Mouse (Mus musculus) midbrain, embryonic 13.5 days (tissue): Measurements from ENCODE around the gene Cldn4. TPM values are rescaled to one million over a fixed set of nuclear protein-coding genes. Genes with fewer than 3 reads are reported as not detected.
"Not testable (repeated sequence)": the region's sequence is repeated elsewhere in the genome, so short reads cannot be mapped to it uniquely, and the experiment has no call there.

ENCODE experiments used
- ATAC-seq: fragments of 200-750 bp; cut with Nextera tagmentation; 2 replicates; pipeline ENCODE4 v1.8.0; 2017; ENCODE audit warnings: mild to moderate bottlenecking, moderate TSS enrichment, moderate library complexity
- H3K27ac ChIP-seq: fragments of 300-500 bp; sonication (generic); 2 replicates; pipeline ENCODE4 v1.5.1; 2015; ENCODE audit warnings: inconsistent platforms, mild to moderate bottlenecking, moderate library complexity
- H3K27me3 ChIP-seq: fragments of 300-500 bp; sonication (generic); 2 replicates; pipeline ENCODE4 v1.6.1; 2015; ENCODE audit warnings: mild to moderate bottlenecking, inconsistent platforms
- H3K36me3 ChIP-seq: fragments of 300-500 bp; sonication (generic); 2 replicates; pipeline ENCODE4 v1.6.1; 2015; ENCODE audit warnings: mild to moderate bottlenecking, inconsistent platforms
- H3K4me1 ChIP-seq: fragments of 300-500 bp; sonication (generic); replicated peaks from 2 replicates; pipeline ENCODE4 v1.6.1; 2015; ENCODE audit warnings: inconsistent platforms
- H3K4me2 ChIP-seq: fragments of 300-500 bp; sonication (generic); replicated peaks from 2 replicates; pipeline ENCODE4 v1.6.1; 2015; ENCODE audit warnings: moderate library complexity, mild to moderate bottlenecking, inconsistent platforms
- H3K4me3 ChIP-seq: fragments of 300-500 bp; sonication (generic); replicated peaks from 2 replicates; pipeline ENCODE4 v1.5.1; 2015; ENCODE audit warnings: mild to moderate bottlenecking, inconsistent platforms
- H3K9ac ChIP-seq: fragments of 300-500 bp; sonication (generic); replicated peaks from 2 replicates; pipeline ENCODE4 v1.6.1; 2015; ENCODE audit warnings: mild to moderate bottlenecking, inconsistent platforms
- H3K9me3 ChIP-seq: fragments of 300-500 bp; sonication (generic); 2 replicates; pipeline ENCODE4 v1.6.1; 2016; ENCODE audit warnings: mild to moderate bottlenecking, inconsistent platforms
- WGBS: fragments of 180-500 bp; shearing (Covaris S2); methylation state at CpG from one replicate; pipeline ENCODE4 v1.1.7; 2015; 5-methylcytosine and 5-hydroxymethylcytosine counted together
- polyA plus RNA-seq: library from polyadenylated mRNA; unstranded; fragments of >200 nt; fragmentation: Nextera tagmentation; extraction: Ambion mirVana; gene quantifications from 2 replicates; pipeline ENCODE4 v1.2.1, GENCODE M21; 2015

The Cldn4 gene
- polyA plus RNA-seq, 1 experiment from 2014 or later, result not detected

DNA sequence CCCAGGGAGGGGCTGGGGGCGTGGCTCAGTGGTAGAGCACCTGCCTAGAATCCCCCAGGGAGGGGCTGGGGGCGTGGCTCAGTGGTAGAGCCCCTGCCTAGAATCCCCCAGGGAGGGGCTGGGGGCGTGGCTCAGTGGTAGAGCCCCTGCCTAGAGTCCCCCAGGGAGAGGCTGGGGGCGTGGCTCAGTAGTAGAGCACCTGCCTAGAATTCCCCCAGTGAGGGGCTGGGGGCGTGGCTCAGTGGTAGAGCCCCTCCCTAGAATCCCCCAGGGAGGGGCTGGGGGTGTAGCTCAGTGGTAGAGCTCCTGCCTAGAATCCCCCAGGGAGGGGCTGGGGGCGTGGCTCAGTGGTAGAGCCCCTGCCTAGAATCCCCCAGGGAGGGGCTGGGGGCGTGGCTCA is 7.2 kb downstream of the Cldn4 start:
- not testable (repeated sequence) for H3K9ac ChIP-seq, H3K36me3 ChIP-seq
- 79% methylated on average over 4 of the region's 7 CpGs for WGBS

DNA sequence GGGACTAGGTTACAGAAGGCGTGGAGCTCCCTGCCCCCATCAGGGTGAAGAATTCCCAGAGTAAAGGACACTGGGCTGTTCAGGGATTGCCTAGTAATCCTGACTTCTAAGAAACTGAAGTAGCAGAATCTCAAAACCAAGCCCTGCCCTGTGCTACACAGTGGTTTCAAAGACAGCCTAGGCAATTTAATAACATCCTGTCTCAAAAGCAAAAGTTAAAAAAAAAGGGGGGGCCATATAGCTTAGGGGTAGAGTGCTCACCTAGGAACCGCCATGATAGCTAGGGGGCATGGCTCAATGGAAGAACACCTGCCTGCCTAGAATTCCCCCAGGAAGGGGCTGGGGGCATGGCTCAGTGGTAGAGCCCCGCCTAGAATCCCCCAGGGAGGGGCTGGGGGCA is 7.7 kb downstream of the Cldn4 start:
- peaks cover 6% of the 10 kb centered on the region; the same call in 1 of the 2 replicates for H3K27me3 ChIP-seq
- H3K9ac ChIP-seq, result no peak overlapping the region
- no peak overlapping the region for H3K4me3 ChIP-seq
- no peaks in the 10 kb centered on the region for H3K4me1 ChIP-seq
- no peak for ATAC-seq
- H3K36me3 ChIP-seq, result no peaks in the 10 kb centered on the region
- no peak overlapping the region for H3K4me2 ChIP-seq
- no peak overlapping the region for H3K27ac ChIP-seq
- no peaks in the 10 kb centered on the region for H3K9me3 ChIP-seq
- WGBS, result 71% methylated on average over 3 of the region's 3 CpGs

More for the DNA sequence above, 7.2 kb downstream of the Cldn4 start:
- H3K4me2 ChIP-seq, ATAC-seq, H3K4me1 ChIP-seq, H3K27ac ChIP-seq, H3K27me3 ChIP-seq, H3K4me3 ChIP-seq, H3K9me3 ChIP-seq: not testable (repeated sequence)

DNA sequence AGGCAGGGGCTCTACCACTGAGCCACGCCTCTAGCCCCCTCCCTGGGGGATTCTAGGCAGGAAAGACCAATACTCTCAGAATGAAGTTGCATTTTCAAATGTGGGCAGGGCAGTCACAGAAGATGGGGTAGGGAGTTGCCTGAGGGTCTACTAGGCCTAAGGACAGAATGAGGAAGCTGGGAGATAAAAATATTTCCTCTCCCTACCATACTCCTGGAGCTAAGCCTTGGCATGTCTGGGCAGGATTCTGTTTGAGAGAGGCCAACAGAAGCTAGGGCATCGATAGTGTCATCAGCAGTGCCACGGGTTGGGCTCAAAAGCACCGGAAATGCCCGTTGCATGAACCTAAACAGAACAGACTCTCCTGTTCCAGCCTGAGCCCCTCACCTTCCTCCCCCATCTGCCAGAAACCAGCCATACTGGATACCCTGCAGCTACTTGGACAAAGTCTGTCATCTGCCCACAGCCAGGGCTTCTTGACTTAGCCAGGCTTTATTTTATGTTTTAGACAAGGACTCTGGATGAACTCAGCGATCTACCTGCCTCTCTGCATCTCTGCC is 10.0 kb downstream of the Cldn4 start:
- Histone ChIP-seq H3K4me1 (peaks cover 7% of the 10 kb centered on the region), H3K4me3 (no peak overlapping the region), H3K36me3 (no peaks in the 10 kb centered on the region), H3K9me3 (no peaks in the 10 kb centered on the region), H3K9ac (no peak overlapping the region), H3K4me2 (no peak overlapping the region), H3K27ac (no peak overlapping the region), H3K27me3 (no peaks in the 10 kb centered on the region)
- no peak for ATAC-seq
- 91% methylated on average over 6 of the region's 6 CpGs for WGBS

DNA sequence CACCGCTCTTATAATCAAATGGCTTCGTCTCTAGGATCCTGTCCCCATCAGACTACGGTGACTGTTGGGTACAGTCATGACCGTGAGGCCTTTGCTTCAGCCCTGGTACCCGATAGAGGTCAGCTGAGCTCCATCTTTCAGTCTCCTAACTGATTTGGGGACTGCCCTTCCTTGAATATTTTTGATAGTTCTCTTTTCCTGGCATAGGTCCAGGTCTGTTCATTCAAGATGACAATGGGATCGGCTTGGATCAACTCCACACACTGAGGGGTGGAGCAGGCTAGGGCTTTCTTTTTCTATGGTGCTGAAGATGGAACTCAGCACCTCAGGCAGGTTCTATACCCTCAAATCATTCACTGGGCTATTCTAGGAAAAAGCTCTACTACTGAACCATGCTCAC is 10.7 kb downstream of the Cldn4 start:
- H3K4me1 ChIP-seq, result peaks cover 7% of the 10 kb centered on the region
- no peak overlapping the region for H3K4me3 ChIP-seq
- no peak overlapping the region for H3K9ac ChIP-seq
- WGBS, result 92% methylated on average over 6 of the region's 6 CpGs
- H3K27ac ChIP-seq, result no peak overlapping the region
- H3K27me3 ChIP-seq, result no peaks in the 10 kb centered on the region
- H3K9me3 ChIP-seq, result no peaks in the 10 kb centered on the region
- H3K36me3 ChIP-seq, result no peaks in the 10 kb centered on the region
- no peak overlapping the region for H3K4me2 ChIP-seq
- ATAC-seq, result no peak

DNA sequence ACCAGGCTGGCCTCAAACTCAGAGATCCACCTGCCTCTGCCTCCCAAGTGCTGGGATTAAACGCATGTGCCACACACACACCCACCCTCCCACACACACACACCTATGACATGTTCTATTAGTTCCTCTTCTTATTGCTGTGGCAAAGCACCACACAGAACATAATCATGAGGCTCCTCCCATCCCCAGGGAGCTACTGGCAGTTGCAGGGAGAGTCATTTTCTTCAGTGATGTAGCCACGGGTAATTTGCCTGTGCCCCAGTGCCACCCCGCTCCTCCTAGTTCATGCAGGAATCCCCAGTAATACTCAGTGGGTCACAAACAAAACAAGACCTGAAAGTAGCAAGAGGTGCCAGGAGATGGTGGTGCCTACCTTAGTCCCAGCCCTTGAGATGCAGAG is 12.1 kb downstream of the Cldn4 start:
- no peak overlapping the region for H3K4me3 ChIP-seq
- no peaks in the 10 kb centered on the region for H3K36me3 ChIP-seq
- H3K4me1 ChIP-seq, result peaks cover 7% of the 10 kb centered on the region
- 94% methylated on average over 3 of the region's 3 CpGs for WGBS
- H3K9ac ChIP-seq, result no peak overlapping the region
- H3K27ac ChIP-seq, result no peak overlapping the region
- H3K9me3 ChIP-seq, result no peaks in the 10 kb centered on the region
- no peak overlapping the region for H3K4me2 ChIP-seq
- H3K27me3 ChIP-seq, result no peaks in the 10 kb centered on the region
- ATAC-seq, result no peak

DNA sequence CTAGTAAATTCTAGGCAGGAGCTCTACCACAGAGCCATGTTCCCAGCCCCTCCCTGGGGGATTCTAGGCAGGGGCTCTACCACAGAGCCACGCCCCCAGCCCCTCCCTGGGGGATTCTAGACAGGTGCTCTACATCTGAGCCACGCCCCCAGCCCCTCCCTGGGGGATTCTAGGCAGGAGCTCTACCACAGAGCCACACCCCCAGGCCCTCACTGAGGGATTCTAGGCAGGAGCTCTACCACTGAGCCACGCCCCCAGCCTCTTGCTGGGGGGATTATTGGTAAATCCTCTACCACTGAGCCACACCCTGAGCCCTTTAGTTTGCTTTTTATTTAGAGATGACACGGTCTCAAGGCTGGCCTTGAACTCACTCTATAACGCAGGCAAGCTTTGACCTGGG is 13.0 kb downstream of the Cldn4 start:
- 88% methylated on average over 5 of the region's 5 CpGs for WGBS
- ATAC-seq, result not testable (repeated sequence)

DNA sequence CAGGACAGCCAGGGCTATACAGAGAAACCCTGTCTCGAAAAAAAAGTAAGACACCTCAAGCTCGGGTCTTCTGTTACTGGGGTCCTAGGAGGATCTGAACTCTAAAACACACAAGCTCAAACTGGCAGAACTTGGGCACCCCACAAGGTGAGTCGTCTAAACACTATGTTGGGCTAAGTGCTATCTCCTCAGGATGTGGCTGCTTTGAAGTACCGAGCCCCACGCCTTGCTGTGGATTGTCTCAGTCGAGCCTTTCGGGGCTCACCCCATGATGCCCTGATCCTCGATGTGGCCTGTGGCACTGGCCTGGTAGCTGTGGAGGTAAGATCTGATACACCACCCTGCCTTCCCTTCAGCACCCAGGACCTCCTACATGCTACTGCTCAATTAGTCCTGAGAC is 13.5 kb downstream of the Cldn4 start:
- Histone ChIP-seq H3K36me3 (no peaks in the 10 kb centered on the region), H3K9ac (no peak overlapping the region), H3K27me3 (no peaks in the 10 kb centered on the region), H3K4me2 (peak overlapping the region; percentile 94; the same call in 1 of the 2 replicates), H3K27ac (no peak overlapping the region), H3K4me1 (peaks cover 7% of the 10 kb centered on the region), H3K9me3 (no peaks in the 10 kb centered on the region), H3K4me3 (no peak overlapping the region)
- 92% methylated on average over 8 of the region's 8 CpGs for WGBS
- no peak for ATAC-seq

More for the DNA sequence above, 13.0 kb downstream of the Cldn4 start:
- not testable (repeated sequence) for H3K4me3 ChIP-seq, H3K4me2 ChIP-seq, H3K27ac ChIP-seq, H3K9ac ChIP-seq, H3K4me1 ChIP-seq, H3K9me3 ChIP-seq, H3K36me3 ChIP-seq, H3K27me3 ChIP-seq

DNA sequence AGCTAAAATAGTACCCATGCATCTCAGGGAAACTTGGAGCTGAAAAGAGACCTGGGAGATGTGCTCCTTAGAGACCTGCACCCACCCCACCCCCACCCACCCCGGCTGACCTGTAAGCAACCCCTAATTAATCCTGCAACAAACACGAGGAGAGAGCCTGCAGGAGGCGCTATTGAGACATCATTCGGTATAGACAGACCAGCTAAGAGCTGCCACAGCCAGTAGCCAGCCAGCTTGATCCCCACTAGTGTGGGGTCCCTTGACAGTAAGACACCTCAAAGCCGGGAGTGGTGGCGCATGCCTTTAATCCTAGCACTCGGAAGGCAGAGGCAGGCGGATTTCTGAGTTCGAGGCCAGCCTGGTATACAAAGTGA is 13.8 kb downstream of the Cldn4 start:
- H3K36me3 ChIP-seq, result no peaks in the 10 kb centered on the region
- H3K27ac ChIP-seq, result no peak overlapping the region
- peak overlapping the region; percentile 94 for H3K4me2 ChIP-seq
- no peak; the same call in 1 of the 2 replicates for ATAC-seq
- H3K4me3 ChIP-seq, result peak overlapping the region; percentile 66
- peaks cover 7% of the 10 kb centered on the region for H3K4me1 ChIP-seq
- H3K9me3 ChIP-seq, result no peaks in the 10 kb centered on the region
- no peak overlapping the region for H3K9ac ChIP-seq
- WGBS, result 51% methylated on average over 9 of the region's 9 CpGs
- H3K27me3 ChIP-seq, result no peaks in the 10 kb centered on the region

DNA sequence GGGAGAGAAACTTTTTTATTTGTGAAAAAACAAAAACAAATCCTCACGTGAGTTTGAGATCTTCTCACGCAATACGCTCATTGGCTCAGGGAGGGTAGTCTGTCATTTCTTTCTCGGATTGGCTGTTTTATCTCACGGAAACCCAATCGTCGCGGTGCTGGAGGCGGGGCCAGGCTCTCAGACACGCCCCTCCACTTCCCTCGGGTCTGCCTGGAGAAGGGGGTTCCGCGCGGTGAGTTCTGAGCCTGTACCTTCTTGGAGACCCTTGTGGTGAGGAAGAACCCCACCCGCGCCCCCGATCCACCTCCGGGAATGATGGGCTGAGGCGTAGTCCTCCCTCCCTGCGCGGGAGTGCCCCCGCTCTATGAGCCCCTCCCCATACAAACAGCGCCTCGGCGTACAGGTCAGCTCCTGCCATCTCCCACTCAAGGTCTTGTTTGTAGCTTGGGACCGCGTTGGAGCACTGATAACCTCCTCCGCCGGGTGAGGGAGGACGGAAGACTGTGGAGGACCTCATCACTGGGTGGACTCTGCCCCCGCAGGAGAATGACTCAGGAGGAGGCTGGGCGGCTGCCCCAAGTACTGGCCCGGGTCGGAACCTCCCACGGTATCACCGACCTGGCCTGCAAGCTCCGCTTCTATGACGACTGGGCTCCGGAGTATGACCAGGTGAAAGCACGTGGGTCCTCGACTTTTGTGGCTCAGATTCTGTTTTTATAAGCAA is 14.4 kb downstream of the Cldn4 start, which contains the start of gene Mettl27:
TSS of gene Mettl27 (plus strand) at position 190 of the 724 bp plus-strand sequence.
- H3K27me3 ChIP-seq, result no peaks in the 10 kb centered on the region
- H3K4me1 ChIP-seq, result peaks cover 7% of the 10 kb centered on the region
- peak within 1 kb of the TSS; percentile 66 for H3K4me3 ChIP-seq
- no peaks in the 10 kb centered on the region for H3K9me3 ChIP-seq
- H3K9ac ChIP-seq, result peak within 1 kb of the TSS; percentile 78
- no peak within 1 kb of the TSS for H3K27ac ChIP-seq
- H3K4me2 ChIP-seq, result peak within 1 kb of the TSS; percentile 94
- peak; percentile 96 for ATAC-seq
- no peaks in the 10 kb centered on the region for H3K36me3 ChIP-seq
- WGBS, result 1% methylated on average over 41 of the region's 41 CpGs

DNA sequence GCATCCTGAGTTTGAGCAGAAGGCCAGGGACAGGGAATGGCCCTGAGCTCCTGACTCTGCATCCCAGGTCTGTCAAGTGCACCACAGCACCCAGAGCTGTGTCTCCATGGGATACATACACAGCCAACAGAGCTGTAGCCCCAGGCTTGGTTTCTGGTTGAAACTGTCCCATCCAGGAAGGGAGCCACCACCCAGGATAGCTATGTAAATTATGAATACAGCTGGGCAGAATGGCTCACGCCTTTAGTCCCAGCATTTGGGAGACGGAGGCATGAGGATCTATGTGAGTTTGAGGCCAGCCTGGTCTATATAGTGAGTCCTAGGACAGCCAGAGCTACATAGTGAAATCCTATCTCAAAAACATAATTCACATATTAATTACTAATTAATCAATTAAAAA is 16.7 kb downstream of the Cldn4 start:
- H3K4me2 ChIP-seq, result no peak overlapping the region
- no peak overlapping the region for H3K4me3 ChIP-seq
- peaks cover 7% of the 10 kb centered on the region for H3K4me1 ChIP-seq
- no peak for ATAC-seq
- H3K36me3 ChIP-seq, result no peaks in the 10 kb centered on the region
- no peak overlapping the region for H3K27ac ChIP-seq
- H3K9ac ChIP-seq, result no peak overlapping the region
- H3K9me3 ChIP-seq, result no peaks in the 10 kb centered on the region
- H3K27me3 ChIP-seq, result no peaks in the 10 kb centered on the region
- 90% methylated on average over 2 of the region's 2 CpGs for WGBS

DNA sequence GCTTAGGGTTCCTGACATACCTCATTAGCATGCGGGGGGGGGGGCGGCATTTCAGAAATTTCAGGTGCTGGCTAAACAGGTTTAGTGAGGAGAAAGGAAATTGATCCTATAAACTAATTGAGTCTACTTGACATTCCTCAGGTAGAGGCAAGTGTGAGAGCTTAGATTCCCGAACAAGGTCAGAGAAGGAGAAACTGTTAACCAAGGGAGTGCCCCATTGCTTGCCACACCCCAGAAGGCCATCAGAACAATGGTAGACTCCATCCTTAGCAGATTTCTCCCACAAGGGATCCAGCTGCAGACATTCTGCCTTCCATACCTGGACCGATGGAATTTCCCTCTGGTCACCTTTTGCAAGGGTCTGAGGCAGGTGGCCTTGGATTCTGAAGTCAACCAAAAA is 20.0 kb downstream of the Cldn4 start:
- WGBS, result 77% methylated on average over 4 of the region's 4 CpGs
- Histone ChIP-seq H3K27ac (no peak overlapping the region), H3K4me3 (no peak overlapping the region), H3K4me1 (no peaks in the 10 kb centered on the region), H3K36me3 (no peaks in the 10 kb centered on the region), H3K27me3 (no peaks in the 10 kb centered on the region), H3K9ac (no peak overlapping the region), H3K9me3 (no peaks in the 10 kb centered on the region), H3K4me2 (no peak overlapping the region)
- no peak for ATAC-seq

DNA sequence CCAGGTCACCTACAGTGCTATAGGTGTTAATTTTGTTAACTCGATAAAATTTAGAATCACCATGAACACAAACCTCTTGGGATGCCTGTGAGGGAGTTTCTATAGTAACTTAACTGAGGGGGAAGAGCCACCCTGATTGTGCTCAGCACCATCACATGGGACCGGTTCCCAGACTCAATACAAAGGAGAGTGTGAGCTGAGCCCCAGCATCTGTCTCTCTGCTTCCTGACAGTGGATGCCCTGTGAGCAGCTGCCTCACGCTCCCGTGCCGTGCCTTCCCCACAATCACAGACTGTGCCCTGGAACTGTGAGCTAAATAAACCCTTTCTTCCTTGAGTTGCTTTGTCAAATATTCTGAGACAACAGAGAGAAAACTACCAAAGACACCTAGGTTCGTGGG is 23.6 kb downstream of the Cldn4 start:
- H3K9ac ChIP-seq, result no peak overlapping the region
- no peak overlapping the region for H3K4me3 ChIP-seq
- H3K9me3 ChIP-seq, result no peaks in the 10 kb centered on the region
- no peaks in the 10 kb centered on the region for H3K27me3 ChIP-seq
- 75% methylated on average over 6 of the region's 6 CpGs for WGBS
- no peak overlapping the region for H3K27ac ChIP-seq
- H3K4me2 ChIP-seq, result no peak overlapping the region
- no peaks in the 10 kb centered on the region for H3K36me3 ChIP-seq
- no peak for ATAC-seq
- no peaks in the 10 kb centered on the region for H3K4me1 ChIP-seq

DNA sequence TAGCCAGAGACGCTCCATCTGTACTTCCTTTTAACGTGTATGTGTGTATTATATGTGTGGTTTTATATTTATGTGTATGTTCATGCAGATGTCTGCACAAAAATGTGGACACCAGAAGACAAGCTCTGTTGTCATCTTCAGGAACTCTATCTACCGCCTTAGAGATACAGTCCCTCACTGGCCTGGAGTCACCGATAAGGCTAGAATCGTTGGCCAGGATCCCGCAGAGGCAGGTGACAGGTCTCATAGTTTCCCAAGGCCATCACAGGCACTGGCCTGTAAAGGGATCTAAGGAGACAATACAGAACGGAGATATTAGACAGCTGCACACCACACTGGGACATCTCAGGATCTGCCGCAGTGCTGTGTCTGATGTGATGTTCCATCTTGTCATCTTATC is 25.6 kb downstream of the Cldn4 start:
- Histone ChIP-seq H3K4me1 (no peaks in the 10 kb centered on the region), H3K4me3 (no peak overlapping the region), H3K36me3 (no peaks in the 10 kb centered on the region), H3K27ac (no peak overlapping the region), H3K4me2 (no peak overlapping the region), H3K9ac (no peak overlapping the region), H3K9me3 (no peaks in the 10 kb centered on the region), H3K27me3 (no peaks in the 10 kb centered on the region)
- no peak for ATAC-seq
- 93% methylated on average over 8 of the region's 8 CpGs for WGBS
